Mouse (Mus musculus) neural tube, embryonic 11.5 days (tissue): ENCODE results near the gene Rd3. TPM values are rescaled to one million over a fixed set of nuclear protein-coding genes. Genes with fewer than 3 reads are reported as not detected.
A peak's percentile ranks its signal among the peaks of the same experiment; 100 is the strongest.

ENCODE experiments used
- ATAC-seq: fragments of 200-750 bp; cut with Nextera tagmentation; 2 replicates; pipeline ENCODE4 v1.8.0; 2017; ENCODE audit warnings: moderate number of reproducible peaks, mild to moderate bottlenecking, moderate TSS enrichment, moderate library complexity; ENCODE audit not compliant: insufficient read depth, low FRiP score, low TSS enrichment
- DNase-seq: peaks from one replicate; pipeline ENCODE4 v3.0.0-alpha.2; 2015; ENCODE audit warnings: low spot score
- H3K27ac ChIP-seq: fragments of 300-500 bp; sonication (generic); 2 replicates; pipeline ENCODE4 v1.5.1; 2014; ENCODE audit warnings: low read depth, mild to moderate bottlenecking, low read length
- H3K27me3 ChIP-seq: fragments of 300-500 bp; sonication (generic); 2 replicates; pipeline ENCODE4 v1.6.1; 2014; ENCODE audit warnings: mild to moderate bottlenecking, low read length, mixed read lengths; ENCODE audit not compliant: control insufficient read depth, insufficient read depth
- H3K36me3 ChIP-seq: fragments of 300-500 bp; sonication (generic); 2 replicates; pipeline ENCODE4 v1.6.1; 2014; ENCODE audit warnings: mild to moderate bottlenecking, low read length, moderate library complexity, mixed read lengths; ENCODE audit not compliant: control insufficient read depth, insufficient read depth
- H3K4me1 ChIP-seq: fragments of 300-500 bp; sonication (generic); 2 replicates; pipeline ENCODE4 v1.6.1; 2014; ENCODE audit warnings: low read length, mixed read lengths; ENCODE audit not compliant: control insufficient read depth, insufficient read depth
- H3K4me2 ChIP-seq: fragments of 300-500 bp; sonication (generic); 2 replicates; pipeline ENCODE4 v1.6.1; 2014; ENCODE audit warnings: low read depth, mild to moderate bottlenecking, moderate library complexity
- H3K4me3 ChIP-seq: fragments of 300-500 bp; sonication (generic); 2 replicates; pipeline ENCODE4 v1.5.1; 2014; ENCODE audit warnings: low read depth, low read length
- H3K9ac ChIP-seq: fragments of 300-500 bp; sonication (generic); 2 replicates; pipeline ENCODE4 v1.6.1; 2014; ENCODE audit warnings: mild to moderate bottlenecking, low read length
- H3K9me3 ChIP-seq: fragments of 300-500 bp; sonication (generic); 2 replicates; pipeline ENCODE4 v1.6.1; 2016; ENCODE audit warnings: low read length; ENCODE audit not compliant: control insufficient read depth
- WGBS: fragments of 180-500 bp; shearing (Covaris S2); extraction: QIAGEN DNeasy Blood & Tissue Kit; methylation state at CpG from one replicate; pipeline ENCODE4 v1.1.7; 2014; 5-methylcytosine and 5-hydroxymethylcytosine counted together
- microRNA-seq: library from miRNA; unstranded; fragments of <30 nt; microRNA quantifications from one replicate; pipeline ENCODE4, GENCODE M21; 2016
- polyA plus RNA-seq: library from polyadenylated mRNA; unstranded; fragments of >200 nt; fragmentation: Nextera tagmentation; extraction: Ambion mirVana; gene quantifications from 2 replicates; pipeline ENCODE4 v1.2.1, GENCODE M21; 2014

The Rd3 gene
- polyA plus RNA-seq, 1 experiment from 2014 or later = 1.3 TPM

DNA sequence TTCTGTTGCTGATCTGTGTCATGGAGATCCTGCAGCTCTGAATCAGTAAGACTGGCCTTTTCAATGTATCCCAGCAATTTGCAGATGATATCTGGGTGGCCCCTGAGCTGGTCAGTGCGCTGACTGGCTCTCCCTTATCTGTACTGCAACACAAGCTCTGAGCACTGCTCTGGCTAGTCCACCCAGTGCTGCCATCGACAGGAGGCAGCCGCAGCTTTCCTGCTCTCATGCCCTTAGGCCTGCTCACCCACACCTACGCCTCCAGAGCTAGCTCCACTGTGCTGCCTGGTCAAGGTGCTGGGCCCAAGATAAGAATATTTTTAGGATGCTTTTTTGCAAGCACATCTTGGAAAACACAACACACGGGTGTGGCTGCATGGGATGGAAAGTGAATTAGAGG is 17.3 kb downstream of the Rd3 start:
- no peaks in the 10 kb centered on the region for H3K27me3 ChIP-seq
- H3K27ac ChIP-seq = no peak overlapping the region
- no peaks in the 10 kb centered on the region for H3K9me3 ChIP-seq
- H3K4me2 ChIP-seq = no peak overlapping the region
- ATAC-seq (no peak), DNase-seq (no peak)
- no peak overlapping the region for H3K4me3 ChIP-seq
- WGBS = 74% methylated on average over 5 of the region's 5 CpGs
- H3K9ac ChIP-seq = no peak overlapping the region
- no peaks in the 10 kb centered on the region for H3K36me3 ChIP-seq
- H3K4me1 ChIP-seq = no peaks in the 10 kb centered on the region

- Histone ChIP-seq H3K9me3 (no peaks in the 10 kb centered on the region), H3K4me1 (no peaks in the 10 kb centered on the region), H3K36me3 (no peaks in the 10 kb centered on the region), H3K4me2 (no peak overlapping the region), H3K27me3 (no peaks in the 10 kb centered on the region), H3K4me3 (no peak overlapping the region), H3K9ac (no peak overlapping the region), H3K27ac (no peak overlapping the region)
- ATAC-seq (no peak), DNase-seq (peak; percentile 39)
- WGBS = 62% methylated on average over 4 of the region's 4 CpGs
Measured at GRCm38 (mm10) chr1:191995488-191995887, 18.3 kb downstream of the Rd3 start.

- no peak for DNase-seq
- ATAC-seq = no peak
- 89% methylated on average over 7 of the region's 7 CpGs for WGBS
Measured at GRCm38 (mm10) chr1:191995916-191996315, 18.7 kb downstream of the Rd3 start.

DNA sequence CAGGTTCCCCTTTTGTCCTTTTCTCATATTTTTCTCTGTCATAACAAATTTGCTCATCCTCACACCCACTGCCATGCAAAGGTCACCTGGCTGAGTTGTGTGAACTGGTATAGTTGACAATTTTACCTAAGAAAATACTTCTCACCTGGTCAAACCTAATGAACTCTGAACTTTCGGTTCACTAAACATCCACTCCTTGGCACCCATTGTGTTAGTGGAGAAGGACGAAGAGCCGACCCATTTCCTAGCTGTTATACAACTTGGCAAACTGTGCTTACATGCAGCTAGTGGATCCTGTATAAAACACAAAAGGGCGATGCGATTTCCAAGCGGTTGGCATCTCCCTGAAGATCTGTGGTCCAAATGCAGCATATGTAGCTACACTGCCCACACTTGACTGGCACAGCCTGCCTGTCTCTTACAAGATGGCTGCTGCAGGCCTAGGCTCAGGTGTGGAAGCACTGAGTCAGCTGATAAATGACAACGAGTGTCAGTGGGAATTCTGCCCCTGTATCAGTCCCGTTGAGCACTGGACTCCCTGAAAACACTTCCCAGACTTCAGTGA is 19.5 kb downstream of the Rd3 start:
- WGBS = 91% methylated on average over 8 of the region's 8 CpGs
- ATAC-seq (no peak), DNase-seq (no peak)
- Histone ChIP-seq H3K27ac (no peak overlapping the region), H3K9me3 (no peaks in the 10 kb centered on the region), H3K36me3 (no peaks in the 10 kb centered on the region), H3K4me2 (no peak overlapping the region), H3K4me1 (no peaks in the 10 kb centered on the region), H3K4me3 (no peak overlapping the region), H3K27me3 (no peaks in the 10 kb centered on the region), H3K9ac (no peak overlapping the region)

More at GRCm38 (mm10) chr1:191995916-191996315, 18.7 kb downstream of the Rd3 start:
- no peak overlapping the region for H3K9ac ChIP-seq
- no peaks in the 10 kb centered on the region for H3K4me1 ChIP-seq
- no peak overlapping the region for H3K27ac ChIP-seq
- H3K4me3 ChIP-seq = no peak overlapping the region
- H3K27me3 ChIP-seq = no peaks in the 10 kb centered on the region
- H3K9me3 ChIP-seq = no peaks in the 10 kb centered on the region
- H3K36me3 ChIP-seq = no peaks in the 10 kb centered on the region
- H3K4me2 ChIP-seq = no peak overlapping the region

DNA sequence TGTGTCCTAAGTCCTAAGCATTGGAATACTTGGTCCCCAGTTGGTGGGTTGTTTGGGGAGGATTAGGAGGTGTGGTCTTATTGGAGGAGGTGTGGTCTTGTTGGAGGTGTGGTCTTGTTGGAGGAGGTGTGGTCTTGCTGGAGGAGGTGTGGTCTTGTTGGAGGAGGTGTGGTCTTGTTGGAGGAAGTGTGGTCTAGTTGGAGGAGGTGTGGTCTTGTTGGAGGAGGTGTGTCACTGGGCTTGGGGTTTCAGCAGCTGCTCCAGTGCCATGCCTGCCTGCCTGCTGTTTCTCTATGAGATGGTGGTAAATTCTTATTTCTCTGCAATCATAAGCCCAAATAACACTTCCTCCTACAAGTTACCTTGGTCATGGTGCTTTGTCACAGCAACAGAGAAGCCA is 21.9 kb downstream of the Rd3 start:
- H3K4me3 ChIP-seq = no peak overlapping the region
- H3K4me2 ChIP-seq = no peak overlapping the region
- DNase-seq (no peak), ATAC-seq (no peak)
- H3K4me1 ChIP-seq = no peaks in the 10 kb centered on the region
- H3K9me3 ChIP-seq = no peaks in the 10 kb centered on the region
- H3K9ac ChIP-seq = no peak overlapping the region
- no peaks in the 10 kb centered on the region for H3K36me3 ChIP-seq
- no peak overlapping the region for H3K27ac ChIP-seq
- H3K27me3 ChIP-seq = no peaks in the 10 kb centered on the region

Small RNA genes within 50 kb of the gene (microRNA-seq; reads per million reads assigned to microRNA genes)
- not detected for gene Mir3473c

Other genes starting within 250 kb of the Rd3 start
- gene Nek2, start 155.9 kb upstream of the Rd3 start, polyA plus RNA-seq = 42.0 and 45.6 TPM in 2 replicates
- 2.1 and 3.3 TPM in 2 replicates for gene Slc30a1, start 70.6 kb upstream of the Rd3 start, polyA plus RNA-seq
- 5.0 and 5.4 TPM in 2 replicates for gene Traf5, start 115.2 kb downstream of the Rd3 start, polyA plus RNA-seq
- gene Rcor3, start 160.7 kb downstream of the Rd3 start, polyA plus RNA-seq = 20.7 and 22.2 TPM in 2 replicates
- gene Kcnh1, start 213.4 kb downstream of the Rd3 start, polyA plus RNA-seq = 0.81 and 1.0 TPM in 2 replicates